Mouse (Mus musculus) heart, adult 2 months (tissue): ENCODE results near the gene Ugt1a7c. TPM values are rescaled to one million over a fixed set of nuclear protein-coding genes. Genes with fewer than 3 reads are reported as not detected.

Source experiments
- DNase-seq, 2 experiments: peaks; one replicate each; pipeline ENCODE4 v3.0.0; 2021
- H3K27ac ChIP-seq: fragments of 200-600 bp; 2 replicates; pipeline ENCODE4 v1.8.1; 2022
- H3K27me3 ChIP-seq: fragments of 200-500 bp; 2 replicates; pipeline ENCODE4 v1.6.1; 2012; ENCODE audit warnings: mild to moderate bottlenecking, low read length, inconsistent platforms, mixed read lengths; ENCODE audit not compliant: control insufficient read depth, insufficient read depth
- H3K36me3 ChIP-seq: fragments of 200-500 bp; 2 replicates; pipeline ENCODE4 v1.6.1; 2012; ENCODE audit warnings: low read length, inconsistent platforms; ENCODE audit not compliant: control insufficient read depth, insufficient read depth
- H3K4me1 ChIP-seq: fragments of 200-500 bp; 2 replicates; pipeline ENCODE4 v1.6.1; 2011; ENCODE audit warnings: low read length; ENCODE audit not compliant: control insufficient read depth, insufficient read depth
- H3K4me3 ChIP-seq: fragments of 200-600 bp; 2 replicates; pipeline ENCODE4 v1.8.1; 2022
- H3K79me2 ChIP-seq: fragments of 200-500 bp; replicated peaks from 2 replicates; pipeline ENCODE4 v1.6.1; 2012; ENCODE audit warnings: mild to moderate bottlenecking, inconsistent platforms, low read length, moderate library complexity, mixed read lengths; ENCODE audit not compliant: control insufficient read depth, insufficient read depth
- H3K9ac ChIP-seq: fragments of 200-500 bp; 2 replicates; pipeline ENCODE4 v1.6.1; 2012; ENCODE audit warnings: low read depth, mild to moderate bottlenecking, control low read depth, inconsistent platforms, low read length, mixed read lengths
- CTCF ChIP-seq: fragments of 200-600 bp; IDR thresholded peaks from 2 replicates; pipeline ENCODE4 v1.8.1; 2022; ENCODE audit warnings: antibody characterized with exemption, mild to moderate bottlenecking, moderate library complexity
- EP300 ChIP-seq: fragments of 200-500 bp; IDR thresholded peaks from 2 replicates; pipeline ENCODE4 v1.6.1; 2011; ENCODE audit warnings: low read depth, low read length, control low read depth; ENCODE audit not compliant: insufficient read depth
- POLR2A ChIP-seq: fragments of 200-500 bp; IDR thresholded peaks from 2 replicates; pipeline ENCODE4 v1.6.1; 2011; ENCODE audit warnings: mild to moderate bottlenecking, low read depth, low read length, control low read depth; ENCODE audit not compliant: insufficient read depth
- WGBS: fragments of 180-500 bp; shearing (Covaris S2); methylation state at CpG from one replicate; pipeline ENCODE4 v1.1.7; 2018; 5-methylcytosine and 5-hydroxymethylcytosine counted together
- intact Hi-C: fragments of 180-260 bp; cut with DNase I; formaldehyde crosslinking; loops from one replicate; pipeline ENCODE4 v1.15.1; 2025
- polyA plus RNA-seq: library from polyadenylated mRNA; depleted of rRNA; stranded (reverse); fragments of >200 nt; gene quantifications from 2 replicates; pipeline ENCODE4 v1.2.3, GENCODE M21; 2012
- total RNA-seq, 2 experiments: library from RNA; stranded (reverse); gene quantifications; 2 replicates each; pipeline ENCODE4 v1.2.3; 2021

Ugt1a7c gene
- total and polyA plus RNA-seq, 3 experiments: 0.70 to 1.2 (median 0.90) TPM

DNA sequence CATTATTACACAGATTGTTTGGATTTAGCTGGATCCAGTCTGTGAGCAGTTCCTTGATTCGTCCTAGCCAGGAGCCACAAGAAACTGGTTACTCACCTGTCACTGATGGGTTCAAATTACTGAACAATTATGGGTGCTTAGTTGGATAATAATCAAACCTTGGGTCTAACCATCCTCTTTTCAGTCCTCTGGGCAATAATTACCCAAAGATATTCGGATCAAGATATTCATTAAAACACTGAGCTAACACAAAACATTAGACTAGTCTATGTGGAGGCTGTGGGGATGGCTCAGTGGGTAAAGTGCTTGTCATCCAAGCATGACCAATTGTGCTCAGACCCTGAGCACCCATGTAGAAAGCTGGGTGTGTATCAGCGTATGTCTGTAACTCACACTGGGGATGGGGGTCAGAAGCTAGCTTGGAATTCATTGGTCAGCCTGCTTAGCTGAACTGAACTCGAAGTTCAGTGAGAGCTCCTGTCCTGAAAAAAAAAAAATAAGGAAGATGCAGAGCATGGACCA, 141.1 kb downstream of the Ugt1a7c start:
- intact Hi-C loops: no loop called here
- no peak for DNase-seq
- WGBS: 44% methylated on average over 4 of the region's 4 CpGs

DNA sequence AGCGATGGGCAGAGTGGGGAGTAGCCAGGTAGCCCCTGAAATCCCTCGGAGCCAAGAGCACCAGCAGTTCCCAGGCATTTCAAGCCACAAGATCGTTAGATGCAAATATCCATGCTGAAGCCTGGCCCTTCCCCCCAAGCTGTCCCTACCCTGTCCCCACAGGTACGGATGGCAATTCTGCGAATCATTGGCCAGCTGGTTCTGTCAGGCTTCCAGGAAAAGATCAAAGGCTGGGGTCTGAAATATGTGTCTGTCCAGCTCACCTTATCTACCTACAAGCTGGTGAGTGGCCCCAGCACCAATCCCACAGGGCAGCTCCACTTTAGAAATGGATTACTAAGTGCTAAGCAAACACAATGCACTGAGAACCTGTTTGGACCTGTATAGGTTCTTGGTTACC, 142.4 kb downstream of the Ugt1a7c start:
- WGBS: 64% methylated on average over 5 of the region's 5 CpGs
- no peak for DNase-seq
- Histone ChIP-seq H3K36me3 (no peaks in the 10 kb centered on the region), H3K4me3 (no peak overlapping the region), H3K27me3 (no peaks in the 10 kb centered on the region), H3K4me1 (no peaks in the 10 kb centered on the region), H3K79me2 (no peaks in the 10 kb centered on the region), H3K9ac (no peak overlapping the region), H3K27ac (no peak overlapping the region)
- TF ChIP-seq POLR2A (no peak), EP300 (no peak), CTCF (no peak)
- intact Hi-C loops: no loop called here

More for the DNA sequence above, 141.1 kb downstream of the Ugt1a7c start:
- H3K79me2 ChIP-seq: no peaks in the 10 kb centered on the region
- no peak overlapping the region for H3K4me3 ChIP-seq
- H3K4me1 ChIP-seq: no peaks in the 10 kb centered on the region
- H3K27ac ChIP-seq: no peak overlapping the region
- TF ChIP-seq CTCF (no peak), POLR2A (no peak), EP300 (no peak)
- no peaks in the 10 kb centered on the region for H3K27me3 ChIP-seq
- H3K36me3 ChIP-seq: no peaks in the 10 kb centered on the region
- no peak overlapping the region for H3K9ac ChIP-seq

DNA sequence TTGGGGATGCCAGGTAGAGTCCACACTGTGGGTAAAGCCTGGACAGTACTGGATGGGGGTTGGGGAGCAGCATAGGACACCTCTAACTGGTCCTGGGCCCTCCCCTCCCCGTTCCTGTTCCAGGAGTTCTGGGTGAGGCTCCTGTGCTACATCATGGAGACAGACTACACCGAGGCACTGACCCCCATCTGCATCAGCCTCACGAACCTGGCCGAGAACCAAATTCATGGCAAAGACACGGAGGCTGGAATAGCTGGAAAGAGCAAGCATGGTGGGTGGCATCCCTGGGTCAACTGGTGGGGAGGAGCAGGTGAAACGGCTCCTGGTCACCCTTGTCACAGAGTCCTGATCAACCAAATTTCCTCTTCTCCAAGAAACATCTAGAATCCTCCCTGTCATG, 143.9 kb downstream of the Ugt1a7c start:
- Histone ChIP-seq H3K4me1 (no peaks in the 10 kb centered on the region), H3K36me3 (no peaks in the 10 kb centered on the region), H3K4me3 (no peak overlapping the region), H3K79me2 (no peaks in the 10 kb centered on the region), H3K27me3 (no peaks in the 10 kb centered on the region), H3K9ac (no peak overlapping the region), H3K27ac (no peak overlapping the region)
- DNase-seq: no peak
- TF ChIP-seq EP300: no peak
- no peak for TF ChIP-seq POLR2A
- TF ChIP-seq CTCF: no peak
- intact Hi-C loops: no loop called here
- WGBS: 68% methylated on average over 6 of the region's 6 CpGs

DNA sequence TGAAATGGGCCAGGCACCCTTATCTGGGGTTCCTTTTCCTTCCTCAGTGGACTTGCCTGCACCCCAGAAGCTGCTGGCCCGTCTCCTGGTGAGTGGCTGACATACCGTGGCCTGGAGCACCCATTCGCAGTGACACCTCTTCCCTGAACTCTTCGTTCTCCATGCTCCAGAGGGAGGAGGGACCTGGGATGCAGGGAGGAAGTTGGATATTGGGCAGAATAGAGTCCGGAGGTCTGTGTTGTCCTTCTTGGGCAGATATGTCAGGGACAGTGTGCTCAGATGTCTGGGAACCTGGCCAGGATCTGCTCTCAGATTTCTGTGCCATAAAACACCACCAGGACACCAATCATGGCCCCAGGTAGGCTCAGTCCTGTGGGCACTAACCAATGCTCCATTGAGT, 145.2 kb downstream of the Ugt1a7c start:
- no peak overlapping the region for H3K9ac ChIP-seq
- H3K79me2 ChIP-seq: no peaks in the 10 kb centered on the region
- H3K36me3 ChIP-seq: no peaks in the 10 kb centered on the region
- H3K27ac ChIP-seq: no peak overlapping the region
- TF ChIP-seq EP300 (no peak), POLR2A (no peak), CTCF (no peak)
- no peaks in the 10 kb centered on the region for H3K27me3 ChIP-seq
- no peak overlapping the region for H3K4me3 ChIP-seq
- no peaks in the 10 kb centered on the region for H3K4me1 ChIP-seq
- WGBS: 61% methylated on average over 5 of the region's 5 CpGs
- intact Hi-C loops: no loop called here
- no peak for DNase-seq

DNA sequence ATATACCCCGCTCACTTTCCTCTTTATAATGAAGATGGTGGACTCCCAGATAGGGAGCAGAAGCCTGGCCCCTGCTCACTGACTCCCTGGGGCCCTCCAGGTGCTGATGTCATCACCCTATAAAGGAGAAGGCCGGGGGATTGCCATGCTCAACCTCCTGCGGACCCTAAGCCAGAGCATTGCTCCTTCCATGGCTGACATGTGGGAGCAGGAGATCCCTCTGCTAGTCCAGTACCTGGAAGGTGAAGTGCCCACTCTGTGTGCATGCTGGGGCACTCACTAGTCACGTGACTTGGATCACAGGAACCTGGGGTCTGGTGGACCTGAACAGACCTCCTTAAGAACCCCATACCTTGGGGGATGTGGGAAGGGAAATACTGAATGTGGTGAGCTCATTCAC, 145.7 kb downstream of the Ugt1a7c start:
- no peaks in the 10 kb centered on the region for H3K79me2 ChIP-seq
- H3K4me3 ChIP-seq: no peak overlapping the region
- H3K27ac ChIP-seq: no peak overlapping the region
- no peaks in the 10 kb centered on the region for H3K27me3 ChIP-seq
- DNase-seq: no peak
- 56% methylated on average over 4 of the region's 4 CpGs for WGBS
- intact Hi-C loops: no loop called here
- H3K36me3 ChIP-seq: no peaks in the 10 kb centered on the region
- H3K4me1 ChIP-seq: no peaks in the 10 kb centered on the region
- H3K9ac ChIP-seq: no peak overlapping the region
- TF ChIP-seq CTCF: no peak
- TF ChIP-seq EP300: no peak
- TF ChIP-seq POLR2A: no peak

DNA sequence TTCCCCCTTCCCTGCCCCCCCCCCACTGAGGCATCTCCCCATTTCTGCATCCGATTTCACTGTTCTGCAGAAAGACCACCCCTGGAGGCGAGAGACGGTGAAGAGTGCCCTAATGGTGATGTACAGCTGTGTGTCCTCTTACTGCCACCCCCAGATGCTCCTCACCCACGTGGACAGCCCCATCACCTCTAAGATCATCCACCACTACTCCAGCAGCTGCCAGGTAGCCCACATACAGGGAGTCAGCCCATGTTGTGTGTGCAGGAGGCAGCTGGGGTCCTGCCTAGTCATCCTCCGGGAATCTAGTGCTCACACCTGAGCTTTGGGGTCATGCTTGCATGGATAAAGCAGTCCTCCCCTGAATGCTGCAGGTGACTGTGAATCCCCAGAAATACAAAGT, 149.0 kb downstream of the Ugt1a7c start:
- Histone ChIP-seq H3K4me1 (no peaks in the 10 kb centered on the region), H3K36me3 (no peaks in the 10 kb centered on the region), H3K9ac (no peak overlapping the region), H3K4me3 (no peak overlapping the region), H3K27me3 (no peaks in the 10 kb centered on the region), H3K79me2 (no peaks in the 10 kb centered on the region), H3K27ac (no peak overlapping the region)
- intact Hi-C loops: no loop called here
- WGBS: 60% methylated on average over 5 of the region's 5 CpGs
- no peak for DNase-seq
- TF ChIP-seq POLR2A (no peak), CTCF (no peak), EP300 (no peak)

DNA sequence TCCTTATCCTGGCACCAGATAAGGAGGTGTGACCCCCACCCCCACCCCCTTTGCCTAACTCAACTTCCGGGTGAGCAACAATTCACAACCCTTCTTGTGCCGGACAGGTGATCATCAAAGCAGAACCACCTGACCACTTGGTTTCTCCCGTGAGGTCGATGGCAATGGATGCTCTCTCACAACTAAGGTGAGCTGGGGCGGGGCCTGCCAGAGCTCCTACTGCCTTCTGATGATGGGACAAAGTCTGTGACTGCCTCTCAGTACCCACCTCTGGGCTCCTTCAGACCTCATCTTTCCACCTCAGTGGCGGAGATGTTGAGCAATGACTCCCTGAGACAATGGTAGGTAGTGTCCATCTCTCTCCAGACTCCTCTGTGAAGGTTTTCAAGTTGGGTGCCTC, 151.0 kb downstream of the Ugt1a7c start:
- H3K36me3 ChIP-seq: no peaks in the 10 kb centered on the region
- H3K27me3 ChIP-seq: no peaks in the 10 kb centered on the region
- intact Hi-C loops: no loop called here
- no peak for DNase-seq
- TF ChIP-seq CTCF (no peak), EP300 (no peak), POLR2A (no peak)
- no peaks in the 10 kb centered on the region for H3K4me1 ChIP-seq
- 71% methylated on average over 6 of the region's 6 CpGs for WGBS
- H3K9ac ChIP-seq: no peak overlapping the region
- H3K4me3 ChIP-seq: no peak overlapping the region
- no peaks in the 10 kb centered on the region for H3K79me2 ChIP-seq
- no peak overlapping the region for H3K27ac ChIP-seq
